Mouse (Mus musculus) liver, embryonic 16.5 days (tissue): ENCODE results near the gene Eva1a. TPM values are rescaled to one million over a fixed set of nuclear protein-coding genes. Genes with fewer than 3 reads are reported as not detected.

Source experiments
- ATAC-seq: fragments of 200-750 bp; cut with Nextera tagmentation; 2 replicates; pipeline ENCODE4 v1.8.0; 2017; ENCODE audit warnings: low read depth, mild to moderate bottlenecking, moderate number of reproducible peaks, moderate library complexity
- H3K27ac ChIP-seq: fragments of 300-500 bp; sonication (generic); 2 replicates; pipeline ENCODE4 v1.5.1; 2014; ENCODE audit warnings: mild to moderate bottlenecking, low read length
- H3K27me3 ChIP-seq: fragments of 300-500 bp; sonication (generic); 2 replicates; pipeline ENCODE4 v1.6.1; 2014; ENCODE audit warnings: low read depth, low read length, mixed read lengths; ENCODE audit not compliant: control insufficient read depth, insufficient read depth
- H3K36me3 ChIP-seq: fragments of 300-500 bp; sonication (generic); 2 replicates; pipeline ENCODE4 v1.6.1; 2014; ENCODE audit warnings: mild to moderate bottlenecking; ENCODE audit not compliant: control insufficient read depth, insufficient read depth
- H3K4me1 ChIP-seq: fragments of 300-500 bp; sonication (generic); 2 replicates; pipeline ENCODE4 v1.6.1; 2014; ENCODE audit warnings: low read depth, low read length, mixed read lengths; ENCODE audit not compliant: control insufficient read depth
- H3K4me2 ChIP-seq: fragments of 300-500 bp; sonication (generic); 2 replicates; pipeline ENCODE4 v1.6.1; 2014; ENCODE audit warnings: low read depth, low read length, mixed read lengths
- H3K4me3 ChIP-seq: fragments of 300-500 bp; sonication (generic); 2 replicates; pipeline ENCODE4 v1.5.1; 2014; ENCODE audit warnings: low read depth, mild to moderate bottlenecking, low read length
- H3K9ac ChIP-seq: fragments of 300-500 bp; sonication (generic); 2 replicates; pipeline ENCODE4 v1.6.1; 2014; ENCODE audit warnings: low read depth, low read length
- H3K9me3 ChIP-seq: fragments of 300-500 bp; sonication (generic); replicated peaks from 2 replicates; pipeline ENCODE4 v1.6.1; 2016; ENCODE audit warnings: low read length; ENCODE audit not compliant: control insufficient read depth
- WGBS: fragments of 180-500 bp; shearing (Covaris S2); extraction: QIAGEN DNeasy Blood & Tissue Kit; methylation state at CpG from one replicate; pipeline ENCODE4 v1.1.7; 2014; ENCODE audit not compliant: insufficient replicate concordance; 5-methylcytosine and 5-hydroxymethylcytosine counted together
- polyA plus RNA-seq: library from polyadenylated mRNA; unstranded; fragments of >200 nt; fragmentation: Nextera tagmentation; extraction: Ambion mirVana; gene quantifications from 2 replicates; pipeline ENCODE4 v1.2.1, GENCODE M21; 2015

Gene Eva1a
- polyA plus RNA-seq = 11.9 and 12.7 TPM in 2 replicates

DNA sequence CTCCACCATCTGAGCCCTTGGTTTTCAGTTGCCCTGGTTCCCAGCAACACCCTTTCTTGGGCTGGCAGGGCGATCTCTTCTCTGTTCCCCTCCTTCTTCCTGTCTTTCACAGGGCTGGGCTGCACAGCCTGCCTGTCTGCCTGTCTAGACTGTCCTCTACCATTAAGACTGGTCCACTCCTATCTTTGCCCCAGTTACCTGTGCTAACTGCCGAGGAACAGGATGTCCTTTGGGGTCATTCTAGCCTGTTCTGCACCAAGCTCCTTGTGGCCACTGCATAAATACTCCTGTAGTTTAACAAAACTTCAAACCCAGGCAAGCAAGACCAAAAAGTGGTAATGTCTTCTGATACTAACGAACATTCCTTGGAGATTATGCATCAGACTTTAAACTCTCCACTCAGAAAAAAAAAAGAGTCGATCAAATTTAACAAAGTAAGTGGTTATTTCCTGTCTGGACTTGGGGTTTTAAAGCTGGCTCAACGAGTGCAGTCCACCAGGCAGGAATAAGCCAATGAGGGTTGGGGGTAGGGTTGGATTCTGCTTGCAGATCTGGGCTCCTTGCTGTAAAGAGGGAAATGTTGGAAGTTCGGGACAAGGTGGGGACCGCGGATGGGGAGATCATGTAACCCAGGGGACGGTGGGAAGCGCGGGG lies at the start of gene Eva1a:
Gene Eva1a (plus strand): TSS at position 210 of the 654 bp plus-strand sequence.
- Histone ChIP-seq H3K27ac (peak within 1 kb of the TSS; percentile 61), H3K9ac (peak within 1 kb of the TSS; percentile 56), H3K4me1 (no peaks in the 10 kb centered on the region; the same call in 1 of the 2 replicates), H3K4me2 (peak within 1 kb of the TSS; percentile 42), H3K9me3 (no peaks in the 10 kb centered on the region), H3K4me3 (peak within 1 kb of the TSS; percentile 56), H3K36me3 (no peaks in the 10 kb centered on the region), H3K27me3 (peaks cover 11% of the 10 kb centered on the region)
- WGBS = 4% methylated on average over 11 of the region's 11 CpGs
- ATAC-seq = no peak

DNA sequence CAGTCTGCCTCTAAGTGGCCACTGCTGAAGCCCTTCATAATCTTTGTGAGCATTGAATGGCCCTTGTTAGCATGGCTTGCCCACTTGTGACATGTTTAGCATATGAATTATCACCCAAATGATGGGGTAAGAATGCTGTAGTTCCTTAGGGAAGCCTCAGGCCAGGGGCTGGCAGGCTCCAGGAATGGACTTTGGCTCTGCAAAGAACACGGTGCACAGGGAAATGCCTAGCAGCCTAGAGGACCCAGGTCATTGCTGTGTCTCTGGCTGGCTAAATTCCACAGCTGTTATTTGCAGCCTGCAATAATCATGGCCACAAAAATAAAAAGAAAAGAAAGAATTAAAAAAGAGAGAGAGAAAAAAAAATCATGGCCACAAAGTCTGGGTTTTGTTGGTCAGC lies 28.5 kb upstream of the Eva1a start:
- Histone ChIP-seq H3K9me3 (no peaks in the 10 kb centered on the region), H3K27me3 (no peaks in the 10 kb centered on the region), H3K4me3 (no peak overlapping the region), H3K4me2 (no peak overlapping the region), H3K36me3 (no peaks in the 10 kb centered on the region), H3K27ac (no peak overlapping the region), H3K9ac (no peak overlapping the region), H3K4me1 (no peaks in the 10 kb centered on the region)
- ATAC-seq = peak; percentile 45; the same call in 1 of the 2 replicates
- WGBS = 48% methylated on average over 1 of the region's 1 CpGs

DNA sequence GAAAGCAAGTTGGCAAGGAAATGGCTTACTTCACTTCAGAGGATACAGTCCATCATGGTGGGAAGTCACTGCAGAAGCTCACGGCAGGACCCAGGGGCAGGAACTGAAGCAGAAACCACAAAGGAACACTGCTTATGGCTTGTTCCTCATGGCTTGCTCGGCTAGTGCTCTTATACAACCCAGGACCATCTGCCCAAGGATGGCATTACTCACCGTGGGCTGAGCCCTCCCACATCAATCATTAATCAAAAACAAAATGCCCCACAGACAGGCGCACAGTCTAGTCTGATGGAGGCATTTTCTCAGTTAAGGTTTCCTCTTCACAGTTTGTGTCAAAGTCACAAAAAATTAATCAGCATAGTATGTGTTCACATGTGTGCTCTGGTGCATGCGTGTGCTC lies 19.8 kb upstream of the Eva1a start:
- Histone ChIP-seq H3K36me3 (no peaks in the 10 kb centered on the region), H3K4me2 (no peak overlapping the region), H3K27me3 (no peaks in the 10 kb centered on the region), H3K4me3 (no peak overlapping the region), H3K9ac (no peak overlapping the region), H3K27ac (no peak overlapping the region), H3K4me1 (no peaks in the 10 kb centered on the region), H3K9me3 (no peaks in the 10 kb centered on the region)
- WGBS = 53% methylated on average over 5 of the region's 5 CpGs
- no peak for ATAC-seq

DNA sequence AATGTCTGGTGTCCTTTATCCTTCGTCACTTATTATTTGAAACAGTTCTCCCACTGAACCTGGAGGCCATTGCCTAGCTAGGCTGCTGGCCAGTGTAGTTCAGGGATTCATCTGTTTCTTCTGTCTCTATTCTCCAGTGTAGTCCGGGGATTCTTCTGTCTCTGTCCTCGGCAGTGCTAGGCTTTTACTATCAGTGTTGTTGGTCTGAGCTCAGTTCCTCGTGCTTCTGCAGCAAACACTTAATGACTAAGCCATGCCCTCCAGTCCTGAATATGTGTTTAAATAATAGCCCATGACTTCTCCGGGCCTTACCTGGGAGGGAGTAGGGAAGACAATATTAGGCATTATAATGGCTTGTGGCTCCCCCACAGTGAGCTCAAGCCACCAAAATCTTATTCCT lies 19.3 kb upstream of the Eva1a start:
- no peak overlapping the region for H3K27ac ChIP-seq
- H3K9ac ChIP-seq = no peak overlapping the region
- H3K9me3 ChIP-seq = no peaks in the 10 kb centered on the region
- no peak overlapping the region for H3K4me3 ChIP-seq
- H3K36me3 ChIP-seq = no peaks in the 10 kb centered on the region
- ATAC-seq = no peak
- no peaks in the 10 kb centered on the region for H3K27me3 ChIP-seq
- no peaks in the 10 kb centered on the region for H3K4me1 ChIP-seq
- H3K4me2 ChIP-seq = no peak overlapping the region
- WGBS = 71% methylated on average over 5 of the region's 5 CpGs

DNA sequence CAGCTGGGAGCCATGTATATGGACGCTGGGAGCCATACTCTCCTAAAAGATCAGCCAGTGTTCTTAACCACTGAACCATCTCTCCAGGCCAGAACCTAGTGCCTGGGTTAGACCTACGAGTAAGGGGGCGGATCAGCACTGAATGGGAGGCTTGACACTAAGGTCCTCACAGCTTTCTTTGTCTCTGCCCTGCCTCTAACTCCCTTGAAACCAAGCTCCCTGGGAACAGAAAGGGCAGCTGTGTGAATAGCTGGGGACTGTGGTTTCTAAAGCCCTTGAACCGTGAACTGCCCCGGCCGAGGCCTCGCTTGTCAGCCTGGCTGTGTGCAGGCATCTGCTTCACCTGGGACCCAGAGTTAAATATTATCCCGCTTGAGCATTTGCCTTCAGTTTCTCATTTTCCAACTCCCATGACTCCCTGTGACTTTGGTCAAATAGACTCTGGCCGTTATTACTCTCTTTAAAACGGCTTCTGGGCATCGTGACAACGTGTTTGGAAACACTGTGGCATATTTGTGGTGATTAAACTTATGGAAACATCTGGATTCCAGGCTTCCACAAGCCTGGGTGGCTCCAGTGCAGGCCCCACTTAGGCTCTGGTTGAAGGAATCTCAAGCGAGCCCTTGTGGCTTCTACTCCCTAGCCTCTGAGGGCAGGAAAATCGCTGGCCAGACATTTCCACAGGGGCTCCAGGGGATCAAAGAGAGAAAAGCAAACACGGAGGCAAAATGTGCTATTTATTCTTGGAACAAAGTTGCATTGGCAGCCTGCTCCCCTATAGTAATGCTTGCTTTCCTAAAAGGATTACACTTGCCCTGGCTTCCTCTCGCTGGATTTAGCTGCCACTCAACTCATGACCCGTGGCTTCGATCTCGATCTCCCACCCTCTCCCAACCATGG lies 11.0 kb upstream of the Eva1a start:
- Histone ChIP-seq H3K27ac (peak overlapping the region; percentile 86), H3K4me2 (peak overlapping the region; percentile 13; the same call in 1 of the 2 replicates), H3K9ac (no peak overlapping the region), H3K27me3 (no peaks in the 10 kb centered on the region), H3K36me3 (no peaks in the 10 kb centered on the region), H3K9me3 (no peaks in the 10 kb centered on the region), H3K4me3 (no peak overlapping the region), H3K4me1 (no peaks in the 10 kb centered on the region; the same call in 1 of the 2 replicates)
- 56% methylated on average over 19 of the region's 19 CpGs for WGBS
- ATAC-seq = peak; percentile 86

DNA sequence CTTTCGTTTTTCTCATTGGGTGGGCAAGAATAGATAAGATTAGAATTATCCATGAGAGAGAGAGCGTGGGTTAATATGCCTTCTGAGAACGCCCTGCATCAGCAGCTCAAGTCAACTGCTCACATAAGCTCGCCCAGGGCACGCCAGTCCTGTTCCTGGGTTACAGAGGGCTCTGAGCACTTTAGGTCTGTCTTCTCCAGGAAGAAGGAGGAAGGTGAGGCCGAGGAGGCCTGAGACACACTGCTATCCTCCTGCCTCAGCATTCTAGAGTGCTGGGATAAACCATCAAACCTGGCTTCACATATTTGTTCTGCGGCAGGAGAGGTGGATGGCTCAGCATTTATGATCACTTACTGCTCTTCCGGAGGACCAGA lies 10.3 kb upstream of the Eva1a start:
- H3K4me3 ChIP-seq = no peak overlapping the region
- no peaks in the 10 kb centered on the region for H3K36me3 ChIP-seq
- no peaks in the 10 kb centered on the region for H3K27me3 ChIP-seq
- H3K27ac ChIP-seq = peak overlapping the region; percentile 86
- no peak overlapping the region for H3K9ac ChIP-seq
- no peak for ATAC-seq
- WGBS = 55% methylated on average over 8 of the region's 8 CpGs
- no peaks in the 10 kb centered on the region; the same call in 1 of the 2 replicates for H3K4me1 ChIP-seq
- no peaks in the 10 kb centered on the region for H3K9me3 ChIP-seq
- no peak overlapping the region for H3K4me2 ChIP-seq

DNA sequence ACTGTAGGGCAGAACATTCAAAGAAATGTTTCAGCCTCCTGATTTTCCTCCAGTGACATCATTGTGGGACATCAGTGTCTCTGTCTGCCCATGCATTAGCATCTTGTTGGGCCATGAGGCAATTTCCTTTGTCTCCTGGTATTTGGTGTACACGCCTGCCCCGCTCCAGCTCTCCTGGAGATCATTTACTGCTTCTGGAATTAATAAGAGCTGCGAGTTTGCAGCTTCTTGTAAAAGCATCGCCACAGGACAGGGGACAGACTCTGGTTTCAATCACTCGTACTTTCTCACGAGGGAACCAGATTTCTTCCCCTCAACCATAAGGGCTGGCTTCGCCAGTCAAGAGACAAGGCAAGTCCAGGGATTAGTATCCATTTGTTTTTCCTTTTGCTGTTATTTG lies 3.6 kb upstream of the Eva1a start:
- Histone ChIP-seq H3K9ac (no peak overlapping the region), H3K4me3 (no peak overlapping the region), H3K4me1 (no peaks in the 10 kb centered on the region), H3K36me3 (no peaks in the 10 kb centered on the region), H3K9me3 (no peaks in the 10 kb centered on the region), H3K4me2 (no peak overlapping the region), H3K27ac (no peak overlapping the region), H3K27me3 (peaks cover 7% of the 10 kb centered on the region)
- WGBS = 59% methylated on average over 7 of the region's 7 CpGs
- no peak for ATAC-seq

DNA sequence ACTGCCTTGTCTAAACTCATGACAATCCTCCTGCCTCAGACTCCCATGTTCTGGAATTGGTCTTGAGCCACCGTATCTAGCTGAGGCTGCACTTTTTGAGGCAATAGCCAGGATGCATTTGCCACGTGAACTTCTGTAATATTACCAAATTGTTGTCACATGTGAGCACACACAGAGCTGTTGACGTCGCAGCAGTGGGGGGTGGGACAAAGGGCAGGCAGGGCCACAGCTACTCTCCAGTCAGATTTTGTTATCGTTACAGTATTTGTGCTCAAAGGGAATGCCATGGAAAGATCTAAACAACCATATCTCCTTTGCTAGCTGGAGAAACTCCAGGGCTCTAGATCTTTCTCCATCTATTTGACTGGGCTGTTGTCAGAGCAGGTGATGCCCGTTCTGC lies 1.6 kb upstream of the Eva1a start:
- no peak for ATAC-seq
- H3K4me2 ChIP-seq = no peak overlapping the region
- no peaks in the 10 kb centered on the region for H3K9me3 ChIP-seq
- 56% methylated on average over 6 of the region's 6 CpGs for WGBS
- H3K4me3 ChIP-seq = no peak overlapping the region
- H3K36me3 ChIP-seq = no peaks in the 10 kb centered on the region
- no peaks in the 10 kb centered on the region; the same call in 1 of the 2 replicates for H3K4me1 ChIP-seq
- H3K9ac ChIP-seq = no peak overlapping the region
- H3K27me3 ChIP-seq = peaks cover 11% of the 10 kb centered on the region
- no peak overlapping the region for H3K27ac ChIP-seq

DNA sequence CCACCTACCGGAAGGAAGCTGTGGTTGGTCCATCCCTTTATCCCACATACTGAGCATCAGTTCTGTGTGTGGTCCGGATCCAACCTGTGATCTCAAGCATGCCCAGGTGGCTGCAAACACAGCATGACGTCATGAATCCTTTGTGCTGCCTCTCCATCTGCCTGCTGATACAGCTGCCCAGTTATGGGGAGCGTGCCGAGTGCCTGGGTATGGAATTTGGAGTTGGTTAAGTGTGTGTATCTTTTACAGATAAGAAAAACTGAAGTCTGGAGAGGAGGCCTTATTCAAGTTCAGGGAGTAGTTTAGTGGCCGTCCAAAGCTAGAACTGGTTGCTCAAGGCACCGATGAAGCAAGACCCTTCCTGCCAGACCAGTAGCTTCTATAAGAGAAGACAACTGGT lies 875 bp upstream of the Eva1a start:
- Histone ChIP-seq H3K9ac (no peak overlapping the region), H3K36me3 (no peaks in the 10 kb centered on the region), H3K4me3 (no peak overlapping the region), H3K27ac (no peak overlapping the region), H3K4me2 (no peak overlapping the region), H3K4me1 (no peaks in the 10 kb centered on the region; the same call in 1 of the 2 replicates), H3K9me3 (no peaks in the 10 kb centered on the region), H3K27me3 (peaks cover 11% of the 10 kb centered on the region)
- WGBS = 49% methylated on average over 7 of the region's 7 CpGs
- no peak for ATAC-seq
